Mouse (Mus musculus) adrenal gland, postnatal 4 days (tissue): ENCODE results near the gene Lmntd2. TPM values are rescaled to one million over a fixed set of nuclear protein-coding genes. Genes with fewer than 3 reads are reported as not detected.
A peak's percentile ranks its signal among the peaks of the same experiment; 100 is the strongest.

Experiments
- DNase-seq, 2 experiments: peaks; one replicate each; pipeline ENCODE4 v3.0.0; 2021 to 2022; ENCODE audit warnings: low spot score in 2 of 2, mixed read lengths in 2 of 2
- total RNA-seq, 2 experiments: library from RNA; stranded (reverse); gene quantifications; 2 replicates each; pipeline ENCODE4 v1.2.3; 2021

Lmntd2 gene
- total RNA-seq, 2 experiments from 2014 or later = 0.82 to 1.0 TPM

GRCm38 (mm10) chr7:141216894-141217293, 3.0 kb upstream of the Lmntd2 start:
- DNase-seq = no peak

DNA sequence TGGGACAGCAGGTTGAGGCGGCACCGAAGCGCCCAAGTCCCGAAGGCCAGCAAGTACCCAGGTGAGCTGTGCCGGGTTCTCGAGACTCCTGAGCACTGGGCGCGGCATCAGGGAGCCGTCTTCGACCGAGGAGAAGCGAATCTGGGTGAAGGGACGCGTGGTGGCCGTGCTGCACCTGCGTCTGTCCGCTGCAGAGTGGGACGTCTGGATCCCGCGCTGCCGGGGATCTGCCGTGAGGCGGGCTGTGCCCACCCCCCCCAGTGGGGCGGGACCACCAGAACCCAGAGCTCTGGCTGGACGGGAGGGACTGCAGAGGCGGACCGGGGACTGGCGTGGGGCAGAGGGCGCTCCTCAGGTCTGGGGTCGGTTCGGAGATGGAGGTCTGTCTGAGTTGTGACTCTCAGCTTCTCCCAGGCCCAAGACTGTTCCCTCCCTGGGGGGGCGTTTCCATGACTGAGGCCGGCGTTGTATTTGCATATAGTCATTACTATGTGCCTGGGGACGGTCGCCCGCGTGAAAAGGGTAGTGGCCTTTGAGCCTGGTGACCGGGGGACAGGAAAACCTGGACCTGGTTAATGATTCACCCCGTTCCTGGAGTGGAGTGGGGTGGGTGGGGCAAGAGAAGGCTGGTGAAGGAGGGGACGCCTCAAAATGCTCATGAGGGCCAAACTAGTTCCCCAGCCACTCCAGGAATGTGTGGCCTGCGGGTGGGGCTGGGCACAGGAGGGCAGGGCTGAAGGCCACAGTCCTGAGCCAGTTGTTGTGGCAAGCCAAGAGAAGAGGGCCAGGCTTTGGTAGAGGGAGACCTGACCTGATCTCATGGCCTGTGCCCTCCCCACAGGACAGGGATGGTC, 2.2 kb upstream of the Lmntd2 start:
- DNase-seq = no peak

DNA sequence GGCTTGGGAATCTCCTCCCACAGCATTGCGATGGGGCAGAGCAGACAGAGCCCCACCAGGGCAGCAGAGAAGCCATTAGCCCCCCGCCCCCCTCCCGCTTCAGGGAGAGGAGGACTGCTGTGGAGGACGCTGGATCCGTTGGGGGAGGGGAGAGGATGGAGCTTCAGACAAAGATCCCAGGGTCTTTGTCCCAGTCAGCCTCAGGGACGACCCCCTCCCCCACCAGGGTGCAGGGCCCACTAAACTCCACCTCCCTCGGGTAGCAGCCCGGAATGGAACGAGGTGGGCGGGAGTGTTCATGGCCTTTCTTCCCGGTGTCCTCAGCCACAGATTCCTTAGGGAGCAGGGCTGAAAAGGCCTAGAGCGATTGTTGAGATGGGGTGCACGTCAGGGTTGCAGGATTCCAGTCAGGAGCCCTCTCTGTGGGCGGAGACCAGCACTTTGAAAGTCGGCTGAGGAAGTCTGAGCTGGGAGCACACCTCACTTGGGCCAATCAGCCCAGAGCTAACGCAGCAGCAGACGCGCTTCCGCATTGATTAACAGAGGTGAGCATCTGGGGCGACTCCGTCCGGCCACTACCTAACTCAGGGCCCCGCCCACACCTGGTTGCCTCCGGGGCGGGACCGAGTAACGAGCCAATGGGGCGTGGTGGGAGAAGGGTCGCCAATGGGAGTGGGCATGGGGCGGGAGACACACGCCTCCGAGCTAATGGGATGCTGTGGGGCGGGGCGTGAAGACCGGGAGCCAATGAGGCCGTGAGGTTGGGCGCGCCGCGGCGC, 1.4 kb upstream of the Lmntd2 start, which contains the start of gene Rassf7:
TSS of gene Rassf7 (plus strand) at position 760 of the 779 bp plus-strand sequence.
- peak; percentile 75 to 86 for DNase-seq

DNA sequence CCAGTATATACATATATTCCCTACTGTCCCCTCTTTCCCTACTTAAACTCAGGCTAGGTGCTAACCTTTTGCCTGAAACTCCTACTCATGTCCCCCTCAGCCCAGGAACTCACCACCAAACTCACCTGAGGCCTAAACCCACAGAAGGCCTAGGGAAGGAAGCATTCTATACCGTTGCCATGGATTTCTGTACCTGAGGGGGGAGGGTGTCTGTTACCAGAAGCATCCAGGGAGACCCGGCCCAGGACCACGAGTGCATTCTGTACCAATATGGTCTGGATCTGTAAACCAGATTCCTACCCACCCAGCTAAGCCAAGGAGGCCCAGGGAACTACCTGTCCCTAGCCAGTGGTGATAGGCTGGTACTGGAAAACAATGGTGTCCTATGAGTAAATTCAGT, 430 bp upstream of the Lmntd2 start:
- DNase-seq = no peak

DNA sequence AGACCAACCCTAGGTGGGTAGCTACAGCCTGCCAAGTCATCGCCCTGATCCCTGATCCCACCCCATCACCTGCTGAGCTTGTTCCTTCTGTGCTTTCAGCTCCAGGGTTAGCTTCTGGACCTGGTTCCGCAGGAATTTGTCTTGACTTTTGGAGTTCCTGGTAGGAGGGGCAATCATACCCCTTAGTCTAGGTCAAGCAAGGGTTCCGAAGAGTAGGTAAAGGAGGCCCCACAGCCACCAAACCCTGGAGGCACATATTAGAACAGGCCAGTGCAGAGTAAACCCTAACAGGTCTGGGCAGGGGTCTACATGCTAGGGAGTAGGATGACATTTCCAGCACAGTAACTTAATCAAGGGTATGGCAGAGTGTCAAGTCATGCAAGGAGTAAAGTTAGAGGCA, 747 bp downstream of the Lmntd2 start:
- no peak for DNase-seq

DNA sequence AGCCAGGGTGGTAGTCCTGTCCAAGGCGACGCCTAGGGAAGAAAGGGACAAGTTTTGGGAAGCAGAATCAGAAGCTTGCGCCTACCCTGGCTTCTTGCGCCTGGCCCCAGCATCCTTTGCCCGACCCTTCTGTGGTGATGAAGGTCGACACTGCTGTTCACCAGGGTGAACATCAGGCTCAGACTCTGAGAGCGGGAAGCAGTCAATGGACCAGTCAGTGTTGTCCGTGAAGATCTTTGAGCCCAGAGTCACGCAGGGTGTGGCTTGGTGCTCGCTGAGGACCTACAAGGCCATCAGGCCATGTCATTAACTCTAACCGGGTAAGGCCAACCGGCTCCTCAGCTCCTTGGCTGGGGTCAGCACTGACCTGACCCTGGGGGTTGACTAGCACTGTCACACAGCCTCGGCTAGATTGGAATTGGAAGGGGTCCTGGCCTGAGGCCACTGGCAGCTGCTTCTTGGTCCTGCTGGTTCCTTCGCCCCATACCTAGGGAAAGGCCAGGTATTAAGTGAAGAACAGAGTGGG, 3.2 kb downstream of the Lmntd2 start:
- DNase-seq = no peak

- no peak for DNase-seq
These were observed 3.7 kb downstream of the Lmntd2 start for GRCm38 (mm10) chr7:141210137-141210536.

GRCm38 (mm10) chr7:141209526-141209925, 4.4 kb downstream of the Lmntd2 start:
- DNase-seq = no peak

- no peak for DNase-seq
These were observed 7.5 kb downstream of the Lmntd2 start for GRCm38 (mm10) chr7:141206182-141206937.

DNA sequence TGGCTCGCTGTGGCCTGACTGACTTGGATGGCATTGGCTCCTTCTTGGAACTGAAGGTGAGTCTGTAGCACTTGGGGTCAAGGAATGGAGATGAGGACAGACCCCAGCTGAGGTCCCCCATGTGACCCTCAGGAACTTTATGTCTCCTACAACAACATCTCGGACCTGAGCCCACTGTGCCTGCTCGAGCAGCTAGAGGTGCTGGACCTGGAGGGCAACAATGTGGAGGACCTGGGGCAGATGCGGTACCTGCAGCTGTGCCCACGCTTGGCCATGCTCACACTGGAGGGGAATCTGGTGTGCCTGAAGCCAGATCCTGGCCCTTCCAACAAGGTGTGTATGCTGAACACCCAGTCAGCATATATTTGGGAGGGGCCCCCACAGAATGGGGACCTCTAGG, 8.4 kb downstream of the Lmntd2 start:
- DNase-seq = no peak

DNA sequence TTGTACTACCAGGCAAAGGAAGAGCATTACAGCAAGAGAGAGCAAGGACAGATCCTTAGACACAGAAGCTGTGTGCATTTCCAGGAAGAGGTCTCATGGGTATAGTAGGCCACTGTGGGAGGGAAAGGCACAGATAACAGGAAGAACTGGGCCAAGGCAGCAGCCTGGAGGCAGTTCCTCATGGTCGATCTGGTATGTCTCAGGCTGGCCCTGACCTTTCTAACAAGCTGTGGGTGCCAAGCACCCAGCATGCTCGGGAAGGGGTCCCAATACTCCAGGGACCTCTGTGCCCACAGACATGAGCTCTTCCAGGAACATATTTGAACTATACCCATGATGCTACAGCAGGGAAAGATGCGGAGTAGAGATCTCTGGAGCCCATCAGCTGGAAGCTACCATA, 9.3 kb downstream of the Lmntd2 start:
- DNase-seq = no peak

- no peak for DNase-seq
These were observed 15.8 kb downstream of the Lmntd2 start for GRCm38 (mm10) chr7:141198121-141198520.

- no peak for DNase-seq
These were observed 17.1 kb downstream of the Lmntd2 start for GRCm38 (mm10) chr7:141196619-141197282.

GRCm38 (mm10) chr7:141195754-141196153, 18.1 kb downstream of the Lmntd2 start:
- no peak for DNase-seq

DNA sequence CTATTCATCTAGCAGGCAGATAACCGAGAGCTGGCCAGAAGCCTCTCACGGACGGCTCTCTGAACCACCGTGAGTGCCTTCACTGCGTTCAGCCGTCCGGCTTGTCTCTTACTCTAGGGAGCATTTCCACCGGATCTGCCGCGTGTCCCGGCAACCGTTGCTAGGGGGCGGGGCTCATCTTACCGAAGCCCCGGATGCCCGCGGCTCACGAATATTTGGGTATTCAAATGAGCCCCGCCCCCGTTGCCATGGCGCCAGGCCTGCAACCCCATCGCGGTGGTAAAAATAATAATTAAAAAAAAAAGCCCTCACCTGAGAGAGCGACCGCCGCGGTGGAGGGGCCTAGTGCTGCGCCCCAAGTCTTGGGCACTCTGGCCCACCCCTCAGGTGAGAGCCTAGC, 19.1 kb downstream of the Lmntd2 start:
- DNase-seq = peak; percentile 75 to 86

DNA sequence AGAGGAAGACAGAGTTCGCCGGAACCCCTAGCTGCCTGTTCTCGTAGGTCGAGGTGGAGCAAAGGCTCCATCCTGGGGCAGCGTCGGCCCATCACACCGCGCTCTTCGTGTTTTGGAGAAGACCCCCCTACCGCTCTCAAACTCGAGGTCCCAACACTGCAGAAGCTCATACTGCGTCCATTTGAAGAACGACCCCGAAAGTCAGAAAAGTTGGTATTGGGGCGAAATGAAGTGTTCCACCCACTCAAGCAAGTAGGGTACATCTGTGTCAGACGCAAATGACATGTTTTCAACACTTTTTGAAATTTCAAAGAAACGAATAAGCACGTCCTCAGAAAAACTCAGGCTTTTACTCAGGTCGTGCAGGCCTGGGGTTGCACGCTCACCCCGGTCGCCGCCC, 19.5 kb downstream of the Lmntd2 start:
- DNase-seq = no peak

DNA sequence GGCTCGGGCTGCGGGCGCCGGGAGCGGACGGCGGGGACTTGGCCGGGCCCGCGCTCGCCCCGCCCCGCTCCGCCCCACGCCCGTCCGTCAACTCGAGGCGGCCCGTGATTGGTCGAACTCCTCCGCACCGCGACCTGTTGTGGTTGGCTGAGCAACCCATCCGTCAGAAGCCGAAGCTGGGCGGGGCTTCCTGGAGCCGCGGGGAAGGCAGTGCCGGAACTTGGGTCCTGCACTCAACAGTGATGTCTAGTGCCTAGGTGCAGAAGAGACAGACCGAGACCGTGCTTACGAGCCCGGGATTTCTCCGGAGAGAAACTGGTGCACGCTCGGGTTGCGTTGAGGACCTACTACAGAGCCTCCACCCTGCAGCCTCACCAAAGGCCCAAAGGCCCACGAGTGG, 19.9 kb downstream of the Lmntd2 start, which contains the start of the genes Hras and Lrrc56:
TSS of gene Hras (minus strand) at position 58 of the 400 bp plus-strand sequence.
TSS of gene Lrrc56 (plus strand) at position 210 of the 400 bp plus-strand sequence.
- DNase-seq = peak; percentile 90 to 97

DNA sequence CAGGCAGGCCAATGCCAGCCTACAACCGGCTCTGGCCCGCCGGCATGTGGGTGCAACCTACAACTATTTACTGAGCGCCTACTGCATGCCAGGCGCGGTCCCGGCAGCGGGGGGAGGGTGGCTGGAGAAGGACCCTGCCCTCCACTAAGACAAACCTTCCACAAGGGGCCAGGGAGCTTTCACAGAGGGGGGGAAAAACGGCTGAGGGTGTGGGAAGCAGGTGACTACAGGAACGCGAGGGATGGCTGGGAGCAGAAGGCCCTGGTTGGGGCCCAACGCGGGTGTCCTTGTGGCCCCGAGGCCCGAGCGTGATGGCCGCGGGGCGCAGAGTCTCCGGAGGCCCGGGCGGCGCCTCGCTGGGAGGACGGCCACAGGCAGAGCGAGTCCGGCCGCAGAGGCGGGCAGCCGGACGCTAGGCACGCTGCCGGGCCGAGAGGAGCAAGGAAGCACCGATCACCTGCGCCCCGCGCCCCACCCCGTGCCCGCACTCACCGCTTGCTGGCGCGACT, 20.5 kb downstream of the Lmntd2 start:
- DNase-seq = no peak

GRCm38 (mm10) chr7:141192776-141193347, 21.0 kb downstream of the Lmntd2 start:
- no peak for DNase-seq
